Mouse (Mus musculus): ENCODE measurements at regions not wholly inside any gene's neighbourhood (a gene's known extent, or its start where the extent isn't known, plus 50 kb on each side); places are given as distances from the start of the nearest gene placed in this dataset.
A peak's percentile ranks its signal among the peaks of the same experiment; 100 is the strongest.

- no peak for ATAC-seq (ENCODE audit: insufficient number of reproducible peaks, insufficient read depth, low FRiP score, low TSS enrichment, low read depth)
- WGBS = 76% methylated on average over 2 of the region's 2 CpGs
Measured at GRCm38 (mm10) chr13:69239261-69239915, 240.0 kb upstream of the Adcy2 start.

DNA sequence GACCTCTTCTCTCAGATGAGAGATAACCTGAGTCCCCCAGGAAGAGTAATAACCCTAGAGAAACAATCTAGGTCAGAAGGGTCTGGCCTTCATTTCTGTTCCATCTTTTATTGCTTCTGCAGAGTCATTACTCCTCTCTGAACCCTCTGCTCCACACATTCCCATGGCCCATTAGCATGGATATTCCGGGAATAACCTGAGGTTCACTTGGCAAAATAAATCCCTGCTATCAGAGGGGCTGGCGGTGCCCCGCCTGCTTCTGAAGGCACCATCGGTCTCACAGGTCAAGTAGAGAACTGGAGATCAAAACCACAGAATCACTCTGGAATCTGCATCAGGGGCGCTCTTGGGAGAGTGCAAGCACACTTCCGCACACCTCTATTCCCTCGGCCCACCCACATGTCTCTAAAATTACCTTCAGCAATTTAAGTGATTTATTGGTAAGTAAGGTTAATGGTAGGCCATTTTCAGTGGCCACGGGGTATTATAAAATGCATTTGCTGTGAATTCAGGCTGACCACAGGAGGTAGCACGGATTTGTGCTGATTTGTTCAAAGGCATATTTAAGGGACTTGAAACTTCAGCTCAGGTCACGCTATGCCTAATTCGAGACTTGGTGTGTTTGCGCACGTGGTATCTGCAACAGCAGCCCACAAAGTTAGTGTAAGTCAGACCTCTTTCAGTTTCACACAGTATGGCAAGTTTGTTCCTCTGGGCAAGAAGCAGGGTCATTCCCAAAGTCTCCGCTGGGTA is 243.4 kb upstream of the Adcy2 start:
- WGBS = 16% methylated on average over 14 of the region's 14 CpGs
- Histone ChIP-seq H3K27me3 (peaks cover 6% of the 10 kb centered on the region; the same call in 1 of the 2 replicates), H3K4me1 (replicated peaks) (peaks cover 11% of the 10 kb centered on the region), H3K9me3 (no peaks in the 10 kb centered on the region), H3K27ac (no peak overlapping the region), H3K4me2 (peak overlapping the region; percentile 21; the same call in 1 of the 2 replicates), H3K36me3 (no peaks in the 10 kb centered on the region), H3K4me3 (replicated peaks) (no peak overlapping the region), H3K9ac (replicated peaks) (no peak overlapping the region)
- no peak for ATAC-seq (ENCODE audit: insufficient number of reproducible peaks, insufficient read depth, low FRiP score, low TSS enrichment, low read depth)

More at GRCm38 (mm10) chr13:69239261-69239915, 240.0 kb upstream of the Adcy2 start:
- Histone ChIP-seq H3K36me3 (no peaks in the 10 kb centered on the region), H3K4me1 (replicated peaks) (peaks cover 11% of the 10 kb centered on the region), H3K9ac (replicated peaks) (no peak overlapping the region), H3K27me3 (peaks cover 6% of the 10 kb centered on the region; the same call in 1 of the 2 replicates), H3K4me3 (replicated peaks) (no peak overlapping the region), H3K9me3 (no peaks in the 10 kb centered on the region), H3K4me2 (no peak overlapping the region), H3K27ac (no peak overlapping the region)

DNA sequence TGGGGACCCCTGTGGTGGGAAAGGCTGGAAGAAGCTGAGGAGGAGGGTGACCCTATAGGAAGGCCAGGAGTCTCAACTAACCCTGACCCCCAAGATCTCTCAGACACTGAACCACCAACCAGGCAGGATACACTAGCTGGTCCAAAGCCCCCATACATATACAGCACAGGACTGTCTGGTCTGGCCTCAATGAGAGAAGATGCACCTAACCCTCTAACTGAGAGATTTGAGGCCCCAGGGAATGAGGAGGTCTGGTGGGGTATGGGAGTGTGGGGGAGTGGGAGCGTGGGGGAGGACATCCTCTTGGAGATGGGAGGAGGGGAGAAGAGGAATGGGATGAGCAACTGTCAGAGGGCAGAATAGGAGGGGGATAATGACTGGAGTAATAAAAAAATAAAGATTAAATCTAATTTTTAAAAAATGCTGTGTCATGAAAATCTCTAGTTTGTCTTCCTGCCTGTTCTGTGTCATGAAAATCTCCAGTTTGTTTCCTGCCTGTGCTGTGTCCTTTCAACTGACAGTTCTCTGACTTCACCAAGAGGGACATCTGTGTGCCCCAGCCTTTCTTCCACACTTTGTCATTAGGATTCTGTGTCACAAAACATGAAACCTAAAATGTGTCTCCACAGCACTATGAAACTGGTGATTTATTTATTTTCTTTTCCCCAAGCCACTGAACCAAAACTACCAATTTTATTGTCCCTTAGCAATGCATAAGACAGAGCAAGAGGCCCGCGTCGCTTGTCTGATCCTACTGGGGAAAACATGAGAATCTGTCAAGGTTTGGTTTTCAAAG is 251.2 kb upstream of the Adcy2 start:
- 73% methylated on average over 4 of the region's 4 CpGs for WGBS
- Histone ChIP-seq H3K9me3 (no peaks in the 10 kb centered on the region), H3K36me3 (no peaks in the 10 kb centered on the region), H3K4me1 (replicated peaks) (0 out of 2 replicates have a peak, but pooled peaks cover 6% of the 10 kb centered on the region), H3K4me2 (no peak overlapping the region), H3K27ac (no peak overlapping the region), H3K9ac (replicated peaks) (no peak overlapping the region), H3K27me3 (no peaks in the 10 kb centered on the region), H3K4me3 (replicated peaks) (no peak overlapping the region)
- ATAC-seq (ENCODE audit: insufficient number of reproducible peaks, insufficient read depth, low FRiP score, low TSS enrichment, low read depth) = no peak

GRCm38 (mm10) chr13:69251130-69251561 is 251.8 kb upstream of the Adcy2 start:
- H3K27me3 ChIP-seq = no peaks in the 10 kb centered on the region
- ATAC-seq (ENCODE audit: insufficient number of reproducible peaks, insufficient read depth, low FRiP score, low TSS enrichment, low read depth) = no peak
- no peak overlapping the region for H3K4me3 ChIP-seq (replicated peaks)
- no peaks in the 10 kb centered on the region for H3K36me3 ChIP-seq
- WGBS = 80% methylated on average over 6 of the region's 6 CpGs
- H3K9ac ChIP-seq (replicated peaks) = no peak overlapping the region
- no peaks in the 10 kb centered on the region for H3K9me3 ChIP-seq
- 0 out of 2 replicates have a peak, but pooled peaks cover 6% of the 10 kb centered on the region for H3K4me1 ChIP-seq (replicated peaks)
- no peak overlapping the region for H3K27ac ChIP-seq
- H3K4me2 ChIP-seq = no peak overlapping the region

- H3K27ac ChIP-seq = no peak overlapping the region
- no peak overlapping the region for H3K4me3 ChIP-seq (replicated peaks)
- no peak for ATAC-seq (ENCODE audit: insufficient number of reproducible peaks, insufficient read depth, low FRiP score, low TSS enrichment, low read depth)
- H3K4me2 ChIP-seq = no peak overlapping the region
- H3K4me1 ChIP-seq (replicated peaks) = 0 out of 2 replicates have a peak, but pooled peaks cover 6% of the 10 kb centered on the region
- no peak overlapping the region for H3K9ac ChIP-seq (replicated peaks)
- no peaks in the 10 kb centered on the region for H3K9me3 ChIP-seq
- H3K36me3 ChIP-seq = no peaks in the 10 kb centered on the region
- 74% methylated on average over 10 of the region's 10 CpGs for WGBS
- no peaks in the 10 kb centered on the region for H3K27me3 ChIP-seq
Measured at GRCm38 (mm10) chr13:69252335-69252734, 253.0 kb upstream of the Adcy2 start.

DNA sequence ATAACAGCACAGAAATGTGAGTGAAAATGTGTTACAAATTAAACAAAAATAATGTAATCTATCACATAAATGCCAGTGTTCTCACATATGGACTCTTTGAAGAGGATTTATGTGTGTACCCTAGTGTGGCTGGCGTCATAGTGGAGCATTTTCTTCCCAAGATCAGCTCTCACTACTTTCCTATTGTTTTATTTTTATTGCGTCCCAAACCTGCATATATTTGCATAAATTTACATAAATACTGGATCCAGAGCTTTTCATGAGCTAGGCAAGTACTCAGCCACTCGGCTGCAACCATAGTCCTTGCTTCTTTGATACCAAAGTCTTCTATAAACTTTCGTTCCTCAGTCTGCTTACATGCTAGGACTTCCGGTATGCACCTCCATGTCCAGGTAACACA is 261.1 kb upstream of the Adcy2 start:
- no peaks in the 10 kb centered on the region for H3K9me3 ChIP-seq
- H3K4me3 ChIP-seq (replicated peaks) = no peak overlapping the region
- H3K4me1 ChIP-seq (replicated peaks) = no peaks in the 10 kb centered on the region
- WGBS = 87% methylated on average over 5 of the region's 5 CpGs
- H3K4me2 ChIP-seq = no peak overlapping the region
- ATAC-seq (ENCODE audit: insufficient number of reproducible peaks, insufficient read depth, low FRiP score, low TSS enrichment, low read depth) = no peak
- no peaks in the 10 kb centered on the region for H3K36me3 ChIP-seq
- no peak overlapping the region for H3K27ac ChIP-seq
- no peak overlapping the region for H3K9ac ChIP-seq (replicated peaks)
- H3K27me3 ChIP-seq = no peaks in the 10 kb centered on the region

- Histone ChIP-seq H3K9me3 (no peaks in the 10 kb centered on the region), H3K27ac (no peak overlapping the region), H3K4me2 (no peak overlapping the region), H3K4me3 (replicated peaks) (no peak overlapping the region), H3K27me3 (no peaks in the 10 kb centered on the region), H3K9ac (replicated peaks) (no peak overlapping the region), H3K36me3 (no peaks in the 10 kb centered on the region), H3K4me1 (replicated peaks) (no peaks in the 10 kb centered on the region)
- WGBS = 68% methylated on average over 4 of the region's 4 CpGs
- no peak for ATAC-seq (ENCODE audit: insufficient number of reproducible peaks, insufficient read depth, low FRiP score, low TSS enrichment, low read depth)
Measured at GRCm38 (mm10) chr13:69260972-69261371, 261.6 kb upstream of the Adcy2 start.

DNA sequence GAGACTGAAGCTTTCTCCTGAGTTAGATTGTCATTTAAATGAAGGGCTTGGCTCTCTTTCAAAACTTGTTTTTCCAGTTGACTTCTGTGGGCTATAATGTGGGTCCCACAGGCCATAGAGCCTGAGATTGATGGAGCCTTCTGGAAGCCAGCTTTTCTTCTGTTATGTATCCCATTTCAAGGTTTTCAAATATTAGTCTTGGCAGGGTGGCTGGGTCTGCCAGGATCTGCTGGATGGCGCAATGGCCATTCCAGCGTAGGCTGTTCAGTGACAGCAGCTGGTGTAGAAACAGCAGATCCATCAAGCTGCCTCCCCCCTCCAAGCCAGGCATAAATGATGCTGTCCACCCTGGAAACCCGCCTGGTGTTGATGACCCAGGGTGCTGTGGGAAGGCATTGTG is 264.4 kb upstream of the Adcy2 start:
- Histone ChIP-seq H3K27ac (no peak overlapping the region), H3K9me3 (no peaks in the 10 kb centered on the region), H3K4me1 (replicated peaks) (no peaks in the 10 kb centered on the region), H3K4me3 (replicated peaks) (no peak overlapping the region), H3K4me2 (no peak overlapping the region), H3K36me3 (no peaks in the 10 kb centered on the region), H3K9ac (replicated peaks) (no peak overlapping the region), H3K27me3 (no peaks in the 10 kb centered on the region)
- no peak for ATAC-seq (ENCODE audit: insufficient number of reproducible peaks, insufficient read depth, low FRiP score, low TSS enrichment, low read depth)
- WGBS = 88% methylated on average over 3 of the region's 3 CpGs

DNA sequence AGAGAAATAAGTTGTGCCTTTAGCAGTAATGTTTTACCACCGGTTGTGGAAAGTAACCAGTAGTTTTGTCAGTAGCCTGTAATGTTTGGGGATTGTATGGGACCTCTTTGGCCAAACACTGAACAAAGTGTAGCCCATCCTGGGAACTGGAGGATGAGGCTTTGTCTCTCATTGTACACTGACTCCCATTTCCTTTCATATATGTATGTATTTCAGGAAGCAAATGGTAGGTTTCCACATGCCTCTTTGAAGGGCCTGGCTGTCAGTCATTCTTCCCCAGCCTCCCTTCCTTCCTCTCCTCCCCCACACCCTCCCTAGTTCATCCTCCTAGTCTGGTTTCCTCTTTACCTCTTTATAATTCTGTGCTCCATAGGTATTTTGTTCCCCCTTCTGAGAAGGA is 266.7 kb upstream of the Adcy2 start:
- 89% methylated on average over 1 of the region's 1 CpGs for WGBS
- no peak for ATAC-seq (ENCODE audit: insufficient number of reproducible peaks, insufficient read depth, low FRiP score, low TSS enrichment, low read depth)

GRCm38 (mm10) chr13:69272506-69272905 is 261.0 kb upstream of the Nsun2 start:
- no peak overlapping the region for H3K9ac ChIP-seq (replicated peaks)
- no peak overlapping the region for H3K4me2 ChIP-seq
- ATAC-seq (ENCODE audit: insufficient number of reproducible peaks, insufficient read depth, low FRiP score, low TSS enrichment, low read depth) = no peak
- 57% methylated on average over 3 of the region's 3 CpGs for WGBS
- no peak overlapping the region for H3K4me3 ChIP-seq (replicated peaks)
- no peaks in the 10 kb centered on the region for H3K9me3 ChIP-seq
- H3K27ac ChIP-seq = no peak overlapping the region
- H3K4me1 ChIP-seq (replicated peaks) = no peaks in the 10 kb centered on the region
- no peaks in the 10 kb centered on the region for H3K27me3 ChIP-seq
- no peaks in the 10 kb centered on the region for H3K36me3 ChIP-seq

More for the DNA sequence above, 266.7 kb upstream of the Adcy2 start:
- Histone ChIP-seq H3K9me3 (no peaks in the 10 kb centered on the region), H3K27ac (no peak overlapping the region), H3K4me1 (replicated peaks) (no peaks in the 10 kb centered on the region), H3K36me3 (no peaks in the 10 kb centered on the region), H3K4me2 (no peak overlapping the region), H3K27me3 (no peaks in the 10 kb centered on the region), H3K9ac (replicated peaks) (no peak overlapping the region), H3K4me3 (replicated peaks) (no peak overlapping the region)

- ATAC-seq (ENCODE audit: insufficient number of reproducible peaks, insufficient read depth, low FRiP score, low TSS enrichment, low read depth) = no peak
- no peaks in the 10 kb centered on the region for H3K4me1 ChIP-seq (replicated peaks)
- no peak overlapping the region for H3K9ac ChIP-seq (replicated peaks)
- H3K36me3 ChIP-seq = no peaks in the 10 kb centered on the region
- H3K4me2 ChIP-seq = no peak overlapping the region
- H3K27ac ChIP-seq = no peak overlapping the region
- no peaks in the 10 kb centered on the region for H3K9me3 ChIP-seq
- H3K27me3 ChIP-seq = no peaks in the 10 kb centered on the region
- H3K4me3 ChIP-seq (replicated peaks) = no peak overlapping the region
- 82% methylated on average over 8 of the region's 8 CpGs for WGBS
Measured at GRCm38 (mm10) chr13:69279647-69280046, 253.9 kb upstream of the Nsun2 start.
